Mouse (Mus musculus) right cerebral cortex, adult 18-20 months (tissue): ENCODE measurements around the gene Atp9a.

Experiments
- DNase-seq: peaks from one replicate; pipeline ENCODE4 v3.0.0; 2022; ENCODE audit warnings: mixed read lengths

The Atp9a gene

DNA sequence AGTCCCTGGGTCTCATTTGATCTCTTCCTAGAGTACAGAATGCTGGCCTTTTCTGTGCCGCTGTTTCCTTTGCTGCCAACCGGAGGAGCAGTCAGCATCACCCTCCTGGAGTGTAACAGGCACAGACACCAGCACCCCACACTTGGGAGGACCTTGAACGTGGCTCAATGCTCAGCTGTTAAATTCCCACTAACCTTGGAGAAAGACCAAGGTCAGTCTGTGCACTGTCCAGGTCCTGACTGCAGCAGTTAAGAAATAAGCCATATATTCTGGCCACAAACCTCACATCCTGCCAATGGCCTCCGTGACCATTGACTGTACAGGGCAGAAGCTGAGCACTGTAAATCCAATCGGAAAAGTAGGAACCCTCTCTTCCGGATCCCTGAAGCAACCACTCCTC is 148.5 kb downstream of the Atp9a start:
- no peak for DNase-seq

DNA sequence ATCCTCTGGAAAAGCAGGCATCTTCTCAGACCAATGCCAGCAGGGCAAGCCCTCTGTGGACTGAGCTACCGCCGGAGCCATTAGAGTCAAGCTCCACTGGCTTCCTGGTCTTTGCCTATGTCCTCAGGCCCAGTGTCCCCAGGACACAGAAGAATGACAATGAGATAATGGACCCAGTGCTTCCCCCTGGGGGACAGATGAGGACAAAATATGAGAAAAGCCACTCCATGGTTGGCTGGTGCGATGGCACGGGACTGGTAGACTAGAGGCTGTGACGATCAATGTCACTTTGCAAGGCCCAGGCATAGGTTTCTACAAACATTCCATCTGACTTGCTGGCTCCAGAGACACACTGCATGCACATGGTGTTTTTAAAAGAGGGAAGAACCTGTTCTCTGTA is 149.2 kb downstream of the Atp9a start:
- no peak for DNase-seq

GRCm38 (mm10) chr2:168591076-168591475 is 151.1 kb downstream of the Atp9a start:
- no peak for DNase-seq

DNA sequence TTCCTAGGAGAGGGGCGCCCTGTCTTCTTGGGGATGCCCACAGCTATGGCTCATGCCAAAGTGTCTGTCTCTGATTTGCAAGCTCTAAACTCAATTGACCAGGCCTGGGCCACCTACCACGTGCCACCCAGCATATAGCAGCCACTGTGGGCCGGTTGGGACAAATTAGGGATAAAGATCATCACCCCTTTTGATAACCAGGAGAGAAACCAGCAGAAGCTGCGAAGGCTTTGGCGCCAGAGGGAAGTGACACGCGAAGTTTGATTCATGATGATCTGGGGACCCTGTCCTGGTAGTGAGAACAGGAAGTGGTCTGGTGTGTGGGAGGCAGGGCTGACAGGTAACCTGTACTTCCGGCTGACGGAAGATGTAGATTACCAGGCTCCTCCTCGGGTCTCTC is 151.7 kb downstream of the Atp9a start:
- no peak for DNase-seq

- no peak for DNase-seq
These were observed 152.0 kb downstream of the Atp9a start for GRCm38 (mm10) chr2:168590168-168590551.

GRCm38 (mm10) chr2:168589368-168590167 is 152.6 kb downstream of the Atp9a start:
- no peak for DNase-seq

GRCm38 (mm10) chr2:168588591-168589367 is 153.4 kb downstream of the Atp9a start:
- peak; percentile 40 for DNase-seq

DNA sequence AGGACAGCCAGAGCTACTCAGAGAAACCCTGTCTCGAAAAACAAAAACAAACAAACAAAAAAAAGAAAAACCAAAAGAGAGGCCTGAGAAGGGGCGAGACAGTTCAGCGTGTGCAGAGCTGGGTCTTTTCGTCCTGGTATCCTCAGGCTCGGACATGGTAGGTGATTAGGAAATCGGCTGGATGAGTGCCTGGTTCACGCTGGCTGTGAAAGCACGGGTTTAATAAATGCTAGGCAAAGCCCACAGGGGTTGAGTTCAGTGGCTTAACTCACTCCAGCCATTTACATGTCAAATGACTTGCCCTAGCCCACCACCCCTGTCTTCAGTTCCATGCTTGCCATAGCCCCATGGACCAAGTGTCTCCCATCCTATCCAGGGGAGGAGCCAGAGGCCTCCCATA is 155.1 kb downstream of the Atp9a start:
- no peak for DNase-seq

GRCm38 (mm10) chr2:168586512-168586911 is 155.7 kb downstream of the Atp9a start:
- DNase-seq, result no peak

GRCm38 (mm10) chr2:168584857-168585256 is 157.4 kb downstream of the Atp9a start:
- no peak for DNase-seq
